Mouse (Mus musculus): ENCODE results near the gene Esyt2. TPM values are rescaled to one million over a fixed set of nuclear protein-coding genes. Genes with fewer than 3 reads are reported as not detected.

Esyt2 gene
- polyA plus RNA-seq, 1 experiment from 2014 or later, result 11.3 TPM

DNA sequence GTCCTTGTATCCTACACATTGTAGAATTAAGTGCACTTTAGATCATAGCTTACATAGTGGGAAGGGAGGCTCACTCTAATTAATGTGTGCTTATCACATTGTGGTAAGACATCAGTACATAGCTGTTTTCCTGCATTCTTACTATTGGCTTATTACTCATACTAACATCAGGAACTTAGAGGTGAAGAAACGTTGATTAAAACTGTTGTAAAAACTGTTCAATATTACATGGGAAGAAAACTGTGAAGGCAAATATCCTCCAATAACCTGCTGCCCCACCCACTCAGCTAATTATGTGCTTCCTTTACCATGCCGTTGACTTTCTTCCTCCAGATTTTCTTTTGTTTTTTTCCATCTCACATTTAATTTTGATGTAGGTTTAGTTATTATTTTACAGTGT, 87.9 kb downstream of the Esyt2 start:
- Histone ChIP-seq H3K9me3 (replicated peaks) (no peaks in the 10 kb centered on the region), H3K27me3 (replicated peaks) (no peaks in the 10 kb centered on the region), H3K4me2 (no peak overlapping the region), H3K9ac (replicated peaks) (no peak overlapping the region), H3K27ac (replicated peaks) (no peak overlapping the region), H3K4me3 (replicated peaks) (no peak overlapping the region), H3K36me3 (peaks cover 55% of the 10 kb centered on the region), H3K4me1 (no peaks in the 10 kb centered on the region)
- 87% methylated on average over 2 of the region's 2 CpGs for WGBS
- ATAC-seq (ENCODE audit: low FRiP score), result no peak

- Histone ChIP-seq H3K27me3 (replicated peaks) (no peaks in the 10 kb centered on the region), H3K27ac (replicated peaks) (no peak overlapping the region), H3K9ac (replicated peaks) (no peak overlapping the region), H3K4me2 (no peak overlapping the region), H3K36me3 (peaks cover 12% of the 10 kb centered on the region; the same call in 1 of the 2 replicates), H3K9me3 (replicated peaks) (no peaks in the 10 kb centered on the region), H3K4me3 (replicated peaks) (no peak overlapping the region), H3K4me1 (no peaks in the 10 kb centered on the region)
- 84% methylated on average over 2 of the region's 2 CpGs for WGBS
- no peak for ATAC-seq (ENCODE audit: low FRiP score)
These were observed 102.1 kb downstream of the Esyt2 start for GRCm38 (mm10) chr12:116383101-116383500.

DNA sequence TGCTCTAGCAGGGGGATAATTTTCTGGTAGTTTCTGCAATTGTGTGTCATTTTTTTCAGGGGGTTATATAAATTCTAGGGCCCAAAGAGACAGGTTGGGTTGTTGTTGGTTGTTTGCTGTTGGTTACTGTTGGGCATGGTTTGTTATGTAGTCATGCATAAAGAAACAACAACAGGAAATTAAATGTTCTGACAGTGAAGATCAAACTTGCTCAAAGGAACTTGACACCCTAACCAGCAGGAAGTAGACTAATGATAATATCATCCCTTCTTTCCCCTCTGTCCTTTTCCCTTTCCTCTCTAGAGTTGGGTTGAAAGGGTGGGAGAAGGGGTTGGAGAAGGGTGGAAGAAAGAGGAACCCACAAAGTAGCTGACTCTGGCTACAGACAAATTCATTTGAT, 103.0 kb downstream of the Esyt2 start:
- no peak overlapping the region for H3K9ac ChIP-seq (replicated peaks)
- no peaks in the 10 kb centered on the region for H3K4me1 ChIP-seq
- H3K9me3 ChIP-seq (replicated peaks), result no peaks in the 10 kb centered on the region
- H3K36me3 ChIP-seq, result peaks cover 10% of the 10 kb centered on the region; the same call in 1 of the 2 replicates
- no peaks in the 10 kb centered on the region for H3K27me3 ChIP-seq (replicated peaks)
- H3K4me2 ChIP-seq, result no peak overlapping the region
- no peak for ATAC-seq (ENCODE audit: low FRiP score)
- H3K4me3 ChIP-seq (replicated peaks), result no peak overlapping the region
- H3K27ac ChIP-seq (replicated peaks), result no peak overlapping the region

DNA sequence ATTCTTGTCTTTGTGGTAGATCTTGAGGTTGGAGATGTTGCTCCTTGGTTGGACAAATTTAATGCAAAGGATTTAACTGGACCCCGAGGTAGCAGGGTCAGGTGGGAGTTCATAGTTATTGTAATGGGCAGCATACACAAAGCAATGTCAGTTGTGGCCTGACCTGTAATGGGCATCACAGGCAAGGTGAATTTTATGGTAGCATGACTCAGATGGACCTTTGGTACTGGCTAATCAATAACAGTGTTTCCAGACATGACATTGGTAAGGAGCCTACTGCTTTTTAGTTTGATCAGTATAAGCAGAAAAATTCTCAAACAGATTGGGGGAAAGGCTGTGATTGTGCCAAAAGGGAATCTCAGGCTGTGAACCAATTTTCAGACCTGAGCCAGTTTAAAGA, 105.8 kb downstream of the Esyt2 start:
- Histone ChIP-seq H3K4me3 (replicated peaks) (no peak overlapping the region), H3K9ac (replicated peaks) (no peak overlapping the region), H3K9me3 (replicated peaks) (no peaks in the 10 kb centered on the region), H3K27ac (replicated peaks) (no peak overlapping the region), H3K27me3 (replicated peaks) (no peaks in the 10 kb centered on the region), H3K36me3 (no peaks in the 10 kb centered on the region), H3K4me1 (no peaks in the 10 kb centered on the region), H3K4me2 (no peak overlapping the region)
- ATAC-seq (ENCODE audit: low FRiP score), result no peak
- WGBS, result 85% methylated on average over 1 of the region's 1 CpGs

- no peak for ATAC-seq (ENCODE audit: low FRiP score)
- Histone ChIP-seq H3K4me3 (replicated peaks) (no peak overlapping the region), H3K36me3 (no peaks in the 10 kb centered on the region), H3K9me3 (replicated peaks) (no peaks in the 10 kb centered on the region), H3K4me1 (no peaks in the 10 kb centered on the region), H3K4me2 (no peak overlapping the region), H3K9ac (replicated peaks) (no peak overlapping the region), H3K27ac (replicated peaks) (no peak overlapping the region), H3K27me3 (replicated peaks) (no peaks in the 10 kb centered on the region)
- WGBS, result 45% methylated on average over 1 of the region's 1 CpGs
These were observed 108.9 kb downstream of the Esyt2 start for GRCm38 (mm10) chr12:116389868-116390267.

- no peak for ATAC-seq (ENCODE audit: low FRiP score)
- 80% methylated on average over 2 of the region's 2 CpGs for WGBS
These were observed 113.3 kb downstream of the Esyt2 start for GRCm38 (mm10) chr12:116394327-116394726.

GRCm38 (mm10) chr12:116395312-116395711, 114.3 kb downstream of the Esyt2 start:
- no peak overlapping the region for H3K27ac ChIP-seq (replicated peaks)
- no peak overlapping the region for H3K4me3 ChIP-seq (replicated peaks)
- whole genome bisulfite sequencing, result 91% methylated on average over 2 of the region's 2 CpGs
- no peaks in the 10 kb centered on the region for H3K9me3 ChIP-seq (replicated peaks)
- H3K4me2 ChIP-seq, result no peak overlapping the region
- no peaks in the 10 kb centered on the region for H3K4me1 ChIP-seq
- no peaks in the 10 kb centered on the region for H3K36me3 ChIP-seq
- H3K27me3 ChIP-seq (replicated peaks), result no peaks in the 10 kb centered on the region
- H3K9ac ChIP-seq (replicated peaks), result no peak overlapping the region
- no peak for ATAC-seq (ENCODE audit: low FRiP score)

More at GRCm38 (mm10) chr12:116394327-116394726, 113.3 kb downstream of the Esyt2 start:
- Histone ChIP-seq H3K4me3 (replicated peaks) (no peak overlapping the region), H3K36me3 (no peaks in the 10 kb centered on the region), H3K9me3 (replicated peaks) (no peaks in the 10 kb centered on the region), H3K27me3 (replicated peaks) (no peaks in the 10 kb centered on the region), H3K4me2 (no peak overlapping the region), H3K9ac (replicated peaks) (no peak overlapping the region), H3K4me1 (no peaks in the 10 kb centered on the region), H3K27ac (replicated peaks) (no peak overlapping the region)

DNA sequence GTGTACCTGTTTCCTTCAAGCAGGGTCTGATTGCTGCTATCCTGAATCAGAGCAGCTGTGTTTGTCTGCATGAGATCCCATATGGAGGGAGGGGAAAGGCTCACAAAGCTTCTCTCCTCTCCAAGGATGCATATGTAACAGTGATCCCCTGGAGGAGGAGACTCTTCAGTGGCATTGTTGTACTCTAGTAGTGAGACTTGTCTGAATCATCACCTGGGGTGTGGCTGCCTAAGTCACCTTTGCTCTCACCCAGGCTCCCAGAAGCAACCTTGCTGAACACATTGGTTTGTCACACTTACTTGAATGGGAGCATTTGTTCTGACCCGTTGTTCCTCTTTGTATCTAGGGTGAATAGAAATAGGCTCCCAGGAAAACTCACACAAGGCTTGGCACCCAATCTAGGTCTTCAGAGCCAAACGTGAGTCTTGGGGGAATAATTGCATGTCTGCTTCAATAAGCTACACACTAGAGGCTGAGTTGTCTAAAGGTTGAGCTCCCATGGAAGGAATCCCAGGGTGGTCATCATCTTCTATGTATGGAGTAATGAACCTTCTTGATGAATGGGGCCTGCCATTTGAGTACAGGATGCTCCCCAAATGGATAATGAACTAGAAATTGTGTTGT, 115.2 kb downstream of the Esyt2 start:
- Histone ChIP-seq H3K9me3 (replicated peaks) (0 out of 2 replicates have a peak, but pooled peaks cover 1% of the 10 kb centered on the region), H3K27ac (replicated peaks) (no peak overlapping the region), H3K9ac (replicated peaks) (no peak overlapping the region), H3K27me3 (replicated peaks) (no peaks in the 10 kb centered on the region), H3K4me3 (replicated peaks) (no peak overlapping the region), H3K4me2 (no peak overlapping the region), H3K4me1 (no peaks in the 10 kb centered on the region), H3K36me3 (no peaks in the 10 kb centered on the region)
- WGBS, result 61% methylated on average over 2 of the region's 2 CpGs
- ATAC-seq (ENCODE audit: low FRiP score), result no peak

- peaks cover 17% of the 10 kb centered on the region for H3K4me1 ChIP-seq
- peak overlapping the region; percentile 79 for H3K4me3 ChIP-seq (replicated peaks)
- WGBS, result 96% methylated on average over 18 of the region's 18 CpGs
- no peaks in the 10 kb centered on the region for H3K27me3 ChIP-seq (replicated peaks)
- peak overlapping the region; percentile 82 for H3K4me2 ChIP-seq
- no peak overlapping the region for H3K9ac ChIP-seq (replicated peaks)
- no peak; the same call in 1 of the 2 replicates for ATAC-seq (ENCODE audit: low FRiP score)
- 0 out of 2 replicates have a peak, but pooled peaks cover 10% of the 10 kb centered on the region for H3K9me3 ChIP-seq (replicated peaks)
- no peak overlapping the region for H3K27ac ChIP-seq (replicated peaks)
- H3K36me3 ChIP-seq, result 0 out of 2 replicates have a peak, but pooled peaks cover 11% of the 10 kb centered on the region
These were observed 123.2 kb downstream of the Esyt2 start for GRCm38 (mm10) chr12:116404012-116404679.

GRCm38 (mm10) chr12:116405045-116405835, 124.2 kb downstream of the Esyt2 start, which contains the start of gene Ncapg2:
TSS of gene Ncapg2 (plus strand) at chr12:116405402.
- H3K4me3 ChIP-seq (replicated peaks), result peak within 1 kb of the TSS; percentile 79
- H3K9me3 ChIP-seq (replicated peaks), result 0 out of 2 replicates have a peak, but pooled peaks cover 10% of the 10 kb centered on the region
- peak within 1 kb of the TSS; percentile 82 for H3K4me2 ChIP-seq
- H3K4me1 ChIP-seq, result peaks cover 17% of the 10 kb centered on the region
- peak; percentile 99 for ATAC-seq (ENCODE audit: low FRiP score)
- H3K36me3 ChIP-seq, result 0 out of 2 replicates have a peak, but pooled peaks cover 11% of the 10 kb centered on the region
- WGBS, result under 1% methylated on average over 72 of the region's 72 CpGs
- H3K9ac ChIP-seq (replicated peaks), result peak within 1 kb of the TSS; percentile 59
- no peaks in the 10 kb centered on the region for H3K27me3 ChIP-seq (replicated peaks)
- peak within 1 kb of the TSS; percentile 64; the same call in 1 of the 2 replicates for H3K27ac ChIP-seq (replicated peaks)

- no peak for ATAC-seq (ENCODE audit: low FRiP score)
- Histone ChIP-seq H3K4me1 (peaks cover 17% of the 10 kb centered on the region), H3K4me2 (peak overlapping the region; percentile 82), H3K9ac (replicated peaks) (peak overlapping the region; percentile 58), H3K36me3 (0 out of 2 replicates have a peak, but pooled peaks cover 11% of the 10 kb centered on the region), H3K27me3 (replicated peaks) (no peaks in the 10 kb centered on the region), H3K27ac (replicated peaks) (no peak overlapping the region), H3K9me3 (replicated peaks) (0 out of 2 replicates have a peak, but pooled peaks cover 10% of the 10 kb centered on the region), H3K4me3 (replicated peaks) (peak overlapping the region; percentile 79)
- WGBS, result 11% methylated on average over 8 of the region's 8 CpGs
These were observed 124.8 kb downstream of the Esyt2 start for GRCm38 (mm10) chr12:116405836-116406155.
